ENCODE assay signal across 7 mouse cellular contexts in genomic region chr19:32136888-32137625, GRCm38 (mm10). TPM values are rescaled to one million over a fixed set of nuclear protein-coding genes. Genes with fewer than 3 reads are reported as not detected.
DNase-seq lines count a peak whose midpoint lies in the region; ATAC-seq lines count a peak whose summit lies in the region.

No protein-coding gene starts in this region.

- no peak overlapping the region for H3K4me2 ChIP-seq in limb, embryonic 15.5 days

- H3K4me3 ChIP-seq in limb, embryonic 15.5 days = no peak overlapping the region

- no peak overlapping the region for H3K9ac ChIP-seq in limb, embryonic 15.5 days

- no peaks in the 10 kb centered on the region for H3K36me3 ChIP-seq in limb, embryonic 15.5 days

- H3K27me3 ChIP-seq in limb, embryonic 15.5 days = no peaks in the 10 kb centered on the region

- DNase-seq in kidney, postnatal 10 days = peak; percentile 46
- no peak for DNase-seq in kidney, adult 9 months
- peak; percentile 59 for DNase-seq in brain, adult 2 months (ENCODE audit: low read depth, low spot score)
- no peak for DNase-seq in cerebellum, adult 18-20 months
- DNase-seq in neural tube, embryonic 10.5 days (ENCODE audit: extremely low spot score, low spot score) = no peak

- ATAC-seq in granulocyte monocyte progenitor cell, adult 5-6 weeks (replicated peaks; ENCODE audit: poor library complexity, severe bottlenecking) = peak; percentile 31; the same call in 1 of the 2 replicates
- ATAC-seq in limb, embryonic 15.5 days (ENCODE audit: insufficient number of reproducible peaks, low FRiP score, low TSS enrichment, low read depth) = peak; percentile 89

- H3K9me3 ChIP-seq in limb, embryonic 15.5 days = no peaks in the 10 kb centered on the region

- peak overlapping the region; percentile 50; the same call in 1 of the 2 replicates for H3K27ac ChIP-seq in limb, embryonic 15.5 days

- WGBS in limb, embryonic 15.5 days = 31% methylated on average over 4 of the region's 4 CpGs

- H3K4me1 ChIP-seq in limb, embryonic 15.5 days = peaks cover 8% of the 10 kb centered on the region; the same call in 1 of the 2 replicates

RNA-seq across cellular contexts. Expression of gene Asah2, which starts 29.0 kb away (rescaled TPM):
- 6.0 and 6.1 TPM in 2 replicates for total RNA-seq in granulocyte monocyte progenitor cell, adult 5-6 weeks (2014; fragmentation: Nextera tagmentation)
- 8.0 and 8.1 TPM in 2 replicates for total RNA-seq in granulocyte monocyte progenitor cell, adult 5-6 weeks (2017)
- polyA plus RNA-seq in limb, embryonic 15.5 days (2015; fragmentation: Nextera tagmentation; extraction: Ambion mirVana) = 3.2 and 3.8 TPM in 2 replicates

Comparison
In these comparisons a context has a peak if more than half of its experiments do, and no peak if none do; other contexts are left out.
1. DNase-seq: peak in kidney, postnatal 10 days (single experiment) and brain, adult 2 months (single experiment); none in kidney, adult 9 months (single experiment), cerebellum, adult 18-20 months (0 of 2) and neural tube, embryonic 10.5 days (single experiment).